Mouse (Mus musculus) kidney, adult 2 months (tissue): ENCODE measurements at regions not wholly inside any gene's neighbourhood (a gene's known extent, or its start where the extent isn't known, plus 50 kb on each side); places are given as distances from the start of the nearest gene placed in this dataset.

Experiments
- CTCF ChIP-seq: fragments of 200-500 bp; conservative IDR thresholded peaks from 2 replicates; pipeline ENCODE4 v1.5.1; 2011; ENCODE audit warnings: low read depth, mild to moderate bottlenecking, control low read depth, low read length, moderate library complexity, mixed read lengths; ENCODE audit not compliant: insufficient read depth, insufficient read length
- POLR2A ChIP-seq: fragments of 200-500 bp; IDR thresholded peaks from one replicate; pipeline ENCODE4 v1.6.1; 2011; ENCODE audit warnings: low read depth, low read length, control low read depth

- no peak for TF ChIP-seq POLR2A
- TF ChIP-seq CTCF = no peak
Observed at GRCm38 (mm10) chr1:128779586-128780158, 187.6 kb upstream of the Cxcr4 start.
